Mouse (Mus musculus): ENCODE data around the gene Gid8. TPM values are rescaled to one million over a fixed set of nuclear protein-coding genes. Genes with fewer than 3 reads are reported as not detected.
A peak's percentile ranks its signal among the peaks of the same experiment; 100 is the strongest.

Gid8 gene
- polyA plus RNA-seq, 1 experiment: 78.5 TPM

GRCm38 (mm10) chr2:180725856-180726629 is 16.1 kb downstream of the Gid8 start:
- Histone ChIP-seq H3K27ac (ENCODE audit: insufficient read depth, low read length) (peak overlapping the region; percentile 91), H3K36me3 (ENCODE audit: control insufficient read depth, insufficient read depth, low read length, poor library complexity, severe bottlenecking) (peaks cover 23% of the 10 kb centered on the region), H3K4me3 (ENCODE audit: low read depth, low read length) (peak overlapping the region; percentile 51), H3K4me1 (ENCODE audit: control insufficient read depth, insufficient read depth, low read length) (peaks cover 15% of the 10 kb centered on the region), H3K9me3 (replicated peaks; ENCODE audit: control insufficient read depth, insufficient read depth, low read length, poor library complexity, severe bottlenecking) (peaks cover 16% of the 10 kb centered on the region), H3K9ac (ENCODE audit: low read depth, poor library complexity, severe bottlenecking) (peak overlapping the region; percentile 48), H3K27me3 (ENCODE audit: control insufficient read depth, insufficient read depth, low read length, poor library complexity, severe bottlenecking) (no peaks in the 10 kb centered on the region)
- no peak for TF ChIP-seq POLR2A (IDR thresholded peaks at IDR 0.05; ENCODE audit: insufficient read depth, low read length)
- no peak for TF ChIP-seq EP300 (IDR thresholded peaks at IDR 0.05; ENCODE audit: insufficient read depth, low read depth, low read length)
- no peak for TF ChIP-seq CTCF (IDR thresholded peaks at IDR 0.05; ENCODE audit: low read depth, low read length)

- Histone ChIP-seq H3K36me3 (ENCODE audit: control insufficient read depth, insufficient read depth, low read length, poor library complexity, severe bottlenecking) (peaks cover 15% of the 10 kb centered on the region), H3K4me1 (ENCODE audit: control insufficient read depth, insufficient read depth, low read length) (peaks cover 15% of the 10 kb centered on the region), H3K4me3 (ENCODE audit: low read depth, low read length) (peak overlapping the region; percentile 18; the same call in 1 of the 2 replicates), H3K9ac (ENCODE audit: low read depth, poor library complexity, severe bottlenecking) (peak overlapping the region; percentile 48; the same call in 1 of the 2 replicates), H3K27ac (ENCODE audit: insufficient read depth, low read length) (peak overlapping the region; percentile 91), H3K9me3 (replicated peaks; ENCODE audit: control insufficient read depth, insufficient read depth, low read length, poor library complexity, severe bottlenecking) (peaks cover 16% of the 10 kb centered on the region), H3K27me3 (ENCODE audit: control insufficient read depth, insufficient read depth, low read length, poor library complexity, severe bottlenecking) (no peaks in the 10 kb centered on the region)
- TF ChIP-seq EP300 (IDR thresholded peaks at IDR 0.05; ENCODE audit: insufficient read depth, low read depth, low read length) (peak; percentile 84), POLR2A (IDR thresholded peaks at IDR 0.05; ENCODE audit: insufficient read depth, low read length) (no peak)
These were observed 16.9 kb downstream of the Gid8 start for GRCm38 (mm10) chr2:180726658-180727442.

- Histone ChIP-seq H3K4me1 (ENCODE audit: control insufficient read depth, insufficient read depth, low read length) (peaks cover 15% of the 10 kb centered on the region), H3K4me3 (ENCODE audit: low read depth, low read length) (no peak overlapping the region), H3K36me3 (ENCODE audit: control insufficient read depth, insufficient read depth, low read length, poor library complexity, severe bottlenecking) (peaks cover 7% of the 10 kb centered on the region), H3K27me3 (ENCODE audit: control insufficient read depth, insufficient read depth, low read length, poor library complexity, severe bottlenecking) (no peaks in the 10 kb centered on the region), H3K27ac (ENCODE audit: insufficient read depth, low read length) (peak overlapping the region; percentile 93), H3K9me3 (replicated peaks; ENCODE audit: control insufficient read depth, insufficient read depth, low read length, poor library complexity, severe bottlenecking) (peaks cover 9% of the 10 kb centered on the region), H3K9ac (ENCODE audit: low read depth, poor library complexity, severe bottlenecking) (no peak overlapping the region)
- TF ChIP-seq EP300 (IDR thresholded peaks at IDR 0.05; ENCODE audit: insufficient read depth, low read depth, low read length) (peak; percentile 97), POLR2A (IDR thresholded peaks at IDR 0.05; ENCODE audit: insufficient read depth, low read length) (no peak), CTCF (IDR thresholded peaks at IDR 0.05; ENCODE audit: low read depth, low read length) (no peak)
These were observed 17.7 kb downstream of the Gid8 start for GRCm38 (mm10) chr2:180727613-180728021.

GRCm38 (mm10) chr2:180731036-180731435 is 21.1 kb downstream of the Gid8 start:
- peak overlapping the region; percentile 71 for H3K27ac ChIP-seq (ENCODE audit: insufficient read depth, low read length)
- TF ChIP-seq EP300 (IDR thresholded peaks at IDR 0.05; ENCODE audit: insufficient read depth, low read depth, low read length): no peak
- peaks cover 14% of the 10 kb centered on the region for H3K4me1 ChIP-seq (ENCODE audit: control insufficient read depth, insufficient read depth, low read length)
- H3K27me3 ChIP-seq (ENCODE audit: control insufficient read depth, insufficient read depth, low read length, poor library complexity, severe bottlenecking): no peaks in the 10 kb centered on the region
- peak overlapping the region; percentile 35 for H3K9ac ChIP-seq (ENCODE audit: low read depth, poor library complexity, severe bottlenecking)
- H3K9me3 ChIP-seq (replicated peaks; ENCODE audit: control insufficient read depth, insufficient read depth, low read length, poor library complexity, severe bottlenecking): no peaks in the 10 kb centered on the region
- no peaks in the 10 kb centered on the region for H3K36me3 ChIP-seq (ENCODE audit: control insufficient read depth, insufficient read depth, low read length, poor library complexity, severe bottlenecking)
- H3K4me3 ChIP-seq (ENCODE audit: low read depth, low read length): peak overlapping the region; percentile 13

- H3K4me3 ChIP-seq (ENCODE audit: low read depth, low read length): peak overlapping the region; percentile 61
- no peaks in the 10 kb centered on the region for H3K36me3 ChIP-seq (ENCODE audit: control insufficient read depth, insufficient read depth, low read length, poor library complexity, severe bottlenecking)
- peak overlapping the region; percentile 35; the same call in 1 of the 2 replicates for H3K9ac ChIP-seq (ENCODE audit: low read depth, poor library complexity, severe bottlenecking)
- TF ChIP-seq CTCF (IDR thresholded peaks at IDR 0.05; ENCODE audit: low read depth, low read length): no peak
- peak; percentile 94 for TF ChIP-seq EP300 (IDR thresholded peaks at IDR 0.05; ENCODE audit: insufficient read depth, low read depth, low read length)
- no peaks in the 10 kb centered on the region for H3K27me3 ChIP-seq (ENCODE audit: control insufficient read depth, insufficient read depth, low read length, poor library complexity, severe bottlenecking)
- no peaks in the 10 kb centered on the region for H3K9me3 ChIP-seq (replicated peaks; ENCODE audit: control insufficient read depth, insufficient read depth, low read length, poor library complexity, severe bottlenecking)
- H3K4me1 ChIP-seq (ENCODE audit: control insufficient read depth, insufficient read depth, low read length): peaks cover 10% of the 10 kb centered on the region
- peak overlapping the region; percentile 71 for H3K27ac ChIP-seq (ENCODE audit: insufficient read depth, low read length)
These were observed 22.1 kb downstream of the Gid8 start for GRCm38 (mm10) chr2:180731984-180732383.

- H3K4me1 ChIP-seq (ENCODE audit: control insufficient read depth, insufficient read depth, low read length): peaks cover 5% of the 10 kb centered on the region
- TF ChIP-seq EP300 (IDR thresholded peaks at IDR 0.05; ENCODE audit: insufficient read depth, low read depth, low read length): no peak
- TF ChIP-seq POLR2A (IDR thresholded peaks at IDR 0.05; ENCODE audit: insufficient read depth, low read length): no peak
- TF ChIP-seq CTCF (IDR thresholded peaks at IDR 0.05; ENCODE audit: low read depth, low read length): no peak
These were observed 25.3 kb downstream of the Gid8 start for GRCm38 (mm10) chr2:180735232-180735631.

More at GRCm38 (mm10) chr2:180735232-180735631, 25.3 kb downstream of the Gid8 start:
- H3K9me3 ChIP-seq (replicated peaks; ENCODE audit: control insufficient read depth, insufficient read depth, low read length, poor library complexity, severe bottlenecking): no peaks in the 10 kb centered on the region
- H3K36me3 ChIP-seq (ENCODE audit: control insufficient read depth, insufficient read depth, low read length, poor library complexity, severe bottlenecking): no peaks in the 10 kb centered on the region
- H3K9ac ChIP-seq (ENCODE audit: low read depth, poor library complexity, severe bottlenecking): no peak overlapping the region
- H3K27me3 ChIP-seq (ENCODE audit: control insufficient read depth, insufficient read depth, low read length, poor library complexity, severe bottlenecking): no peaks in the 10 kb centered on the region
- H3K27ac ChIP-seq (ENCODE audit: insufficient read depth, low read length): no peak overlapping the region
- H3K4me3 ChIP-seq (ENCODE audit: low read depth, low read length): no peak overlapping the region

All from ES-Bruce4 (cell line).